Mouse (Mus musculus): ENCODE results near the gene 4930469K13Rik.

- TF ChIP-seq CTCF (IDR thresholded peaks at IDR 0.05; ENCODE audit: borderline replicate concordance, control insufficient read depth, extremely low read depth, insufficient read depth, low read length, poor library complexity) (no peak), POLR2A (IDR thresholded peaks at IDR 0.05; ENCODE audit: control insufficient read depth, extremely low read depth, insufficient read depth, low read length, poor library complexity) (no peak)
Measured at GRCm38 (mm10) chr11:33937641-33938040, 160.7 kb downstream of the 4930469K13Rik start.
